Mouse (Mus musculus) forebrain, embryonic 15.5 days (tissue): ENCODE measurements around the gene Lman1l. TPM values are rescaled to one million over a fixed set of nuclear protein-coding genes. Genes with fewer than 3 reads are reported as not detected.

Experiments used
- ATAC-seq: fragments of 200-750 bp; cut with Nextera tagmentation; replicated peaks from 2 replicates; pipeline ENCODE4 v1.8.0; 2017; ENCODE audit warnings: mild to moderate bottlenecking, moderate TSS enrichment, moderate library complexity
- H3K27ac ChIP-seq: fragments of 300-500 bp; sonication (generic); replicated peaks from 2 replicates; pipeline ENCODE4 v1.5.1; 2015; ENCODE audit warnings: mild to moderate bottlenecking, inconsistent platforms
- H3K27me3 ChIP-seq: fragments of 300-500 bp; sonication (generic); 2 replicates; pipeline ENCODE4 v1.6.1; 2015; ENCODE audit warnings: inconsistent platforms
- H3K36me3 ChIP-seq: fragments of 300-500 bp; sonication (generic); 2 replicates; pipeline ENCODE4 v1.6.1; 2015; ENCODE audit warnings: mild to moderate bottlenecking, inconsistent platforms
- H3K4me1 ChIP-seq: fragments of 300-500 bp; sonication (generic); 2 replicates; pipeline ENCODE4 v1.6.1; 2015; ENCODE audit warnings: inconsistent platforms
- H3K4me2 ChIP-seq: fragments of 300-500 bp; sonication (generic); replicated peaks from 2 replicates; pipeline ENCODE4 v1.6.1; 2015; ENCODE audit warnings: mild to moderate bottlenecking, inconsistent platforms
- H3K4me3 ChIP-seq: fragments of 300-500 bp; sonication (generic); 2 replicates; pipeline ENCODE4 v1.5.1; 2015; ENCODE audit warnings: mild to moderate bottlenecking, inconsistent platforms
- H3K9ac ChIP-seq: fragments of 300-500 bp; sonication (generic); replicated peaks from 2 replicates; pipeline ENCODE4 v1.6.1; 2015; ENCODE audit warnings: mild to moderate bottlenecking, inconsistent platforms
- H3K9me3 ChIP-seq: fragments of 300-500 bp; sonication (generic); 2 replicates; pipeline ENCODE4 v1.6.1; 2016; ENCODE audit warnings: inconsistent platforms
- WGBS: fragments of 180-500 bp; shearing (Covaris S2); methylation state at CpG from one replicate; pipeline ENCODE4 v1.1.7; 2015; ENCODE audit warnings: mixed read lengths; 5-methylcytosine and 5-hydroxymethylcytosine counted together
- polyA plus RNA-seq: library from polyadenylated mRNA; unstranded; fragments of >200 nt; fragmentation: Nextera tagmentation; extraction: Ambion mirVana; gene quantifications from 2 replicates; pipeline ENCODE4 v1.2.1, GENCODE M21; 2015

The Lman1l gene
- polyA plus RNA-seq, 1 experiment from 2014 or later, result not detected

DNA sequence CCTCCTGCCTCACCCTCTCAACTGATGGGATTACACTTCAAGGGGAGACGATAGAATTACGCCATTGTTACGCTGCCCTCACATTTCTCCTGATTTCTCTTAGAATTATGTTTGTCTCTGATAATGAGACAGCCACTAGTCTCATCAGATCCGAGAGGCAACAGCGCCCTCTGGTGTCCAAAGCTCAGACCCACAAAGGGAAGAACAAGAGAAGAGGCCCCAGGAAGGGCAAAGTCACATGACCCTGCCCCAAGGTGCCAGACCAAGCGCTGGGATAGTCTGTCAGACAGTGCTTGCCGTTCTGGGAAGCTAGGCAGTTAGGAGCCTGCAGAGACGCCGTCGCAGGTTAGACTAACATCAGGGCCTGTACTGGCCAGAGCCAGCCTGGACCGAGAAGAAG is 35.2 kb upstream of the Lman1l start:
- H3K27me3 ChIP-seq, result no peaks in the 10 kb centered on the region
- ATAC-seq, result peak; percentile 84
- no peaks in the 10 kb centered on the region for H3K36me3 ChIP-seq
- WGBS, result 1% methylated on average over 11 of the region's 11 CpGs
- peak overlapping the region; percentile 48 for H3K9ac ChIP-seq
- H3K9me3 ChIP-seq, result no peaks in the 10 kb centered on the region
- H3K4me1 ChIP-seq, result peaks cover 12% of the 10 kb centered on the region
- peak overlapping the region; percentile 15; the same call in 1 of the 2 replicates for H3K4me3 ChIP-seq
- no peak overlapping the region for H3K27ac ChIP-seq
- peak overlapping the region; percentile 46 for H3K4me2 ChIP-seq

DNA sequence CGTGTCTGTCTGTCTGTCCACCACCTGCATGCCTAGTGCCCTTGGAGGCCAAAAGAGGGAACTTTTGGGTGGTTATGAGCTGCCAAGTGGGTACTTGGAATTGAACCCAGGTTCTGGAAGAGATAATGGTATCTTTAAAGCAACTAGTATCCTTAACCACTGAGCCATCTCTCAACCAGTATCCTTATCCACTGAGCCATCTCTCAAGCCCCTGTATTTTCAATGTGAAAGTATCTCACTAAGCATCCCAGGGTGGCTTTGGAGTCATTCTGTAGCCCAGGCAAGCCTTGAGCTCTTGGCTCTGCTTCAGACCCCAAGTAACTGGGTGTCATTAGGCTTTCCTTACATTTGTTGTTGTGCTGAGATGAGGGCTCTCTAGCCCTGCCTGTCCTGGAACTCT is 34.4 kb upstream of the Lman1l start:
- 93% methylated on average over 1 of the region's 1 CpGs for WGBS
- no peak overlapping the region for H3K4me2 ChIP-seq
- H3K9me3 ChIP-seq, result no peaks in the 10 kb centered on the region
- no peak overlapping the region for H3K4me3 ChIP-seq
- no peaks in the 10 kb centered on the region for H3K36me3 ChIP-seq
- H3K27me3 ChIP-seq, result no peaks in the 10 kb centered on the region
- peaks cover 14% of the 10 kb centered on the region for H3K4me1 ChIP-seq
- no peak overlapping the region for H3K27ac ChIP-seq
- no peak for ATAC-seq
- no peak overlapping the region for H3K9ac ChIP-seq

DNA sequence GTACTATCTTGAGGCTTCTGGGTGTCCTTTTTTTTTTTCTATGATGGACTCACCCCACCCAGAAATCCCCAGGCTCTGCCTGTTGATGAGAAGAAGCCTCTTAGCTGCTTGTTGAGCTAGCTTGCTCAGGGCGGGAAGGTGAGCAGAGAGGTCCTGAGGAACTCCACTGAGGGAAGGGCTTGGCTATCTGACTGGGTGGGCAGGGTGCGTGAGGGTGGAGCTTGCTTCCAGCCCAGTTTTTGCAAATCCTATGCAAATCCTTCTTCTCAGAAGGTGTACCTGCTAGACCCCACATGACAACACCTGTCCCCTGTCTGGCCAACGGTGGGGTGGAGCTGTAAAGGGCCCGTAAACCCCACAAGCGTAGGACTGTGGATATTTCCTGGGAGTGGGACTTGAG is 32.7 kb upstream of the Lman1l start, which contains the start of gene Csk:
Gene Csk, minus strand, starts transcription at position 349 of the 400 bp plus-strand sequence.
- H3K36me3 ChIP-seq, result no peaks in the 10 kb centered on the region
- H3K9me3 ChIP-seq, result no peaks in the 10 kb centered on the region
- H3K4me3 ChIP-seq, result no peak within 1 kb of the TSS
- H3K4me1 ChIP-seq, result peaks cover 14% of the 10 kb centered on the region
- H3K27ac ChIP-seq, result no peak within 1 kb of the TSS
- H3K27me3 ChIP-seq, result no peaks in the 10 kb centered on the region
- 43% methylated on average over 5 of the region's 5 CpGs for WGBS
- no peak for ATAC-seq
- no peak within 1 kb of the TSS for H3K4me2 ChIP-seq
- H3K9ac ChIP-seq, result no peak within 1 kb of the TSS

DNA sequence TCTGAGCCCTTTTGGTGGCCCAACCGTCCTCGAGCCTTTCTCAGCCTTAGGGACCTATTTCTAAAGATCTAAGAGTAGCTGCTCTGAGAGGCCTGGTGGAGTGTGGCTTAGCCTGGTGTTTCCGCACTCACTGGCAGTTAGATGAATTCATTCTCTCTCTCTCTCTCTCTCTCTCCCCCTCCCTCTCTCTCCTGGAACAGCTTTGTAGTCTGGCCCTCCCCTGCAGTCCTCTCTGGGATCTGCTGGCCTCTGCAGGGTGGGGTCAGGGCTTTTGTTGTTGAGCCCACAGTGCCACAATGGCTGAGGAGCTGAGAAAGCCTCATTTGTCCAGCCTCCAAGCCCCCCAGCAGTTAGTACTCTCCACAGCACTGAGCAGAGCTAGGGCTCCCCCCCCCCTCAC is 32.3 kb upstream of the Lman1l start:
- WGBS, result 8% methylated on average over 3 of the region's 3 CpGs

DNA sequence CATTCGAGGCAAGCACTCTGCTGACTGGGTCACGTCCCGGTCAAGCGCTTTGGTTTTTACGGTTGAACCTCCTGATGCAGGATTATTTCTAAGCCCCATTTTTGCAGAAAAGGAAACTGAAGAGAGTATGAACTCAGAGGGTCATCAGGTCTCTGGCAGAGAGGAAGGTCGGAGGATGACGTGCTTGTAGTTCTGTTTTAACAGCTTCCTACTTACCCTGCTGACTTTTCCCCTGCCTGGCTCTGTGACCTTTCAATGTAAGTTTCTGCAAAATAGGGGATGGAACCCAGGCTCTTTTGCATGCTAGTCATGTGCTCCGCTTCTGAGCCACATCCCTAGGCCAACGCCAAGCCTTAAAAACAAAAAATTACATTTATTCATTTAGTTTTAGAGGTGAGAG is 31.8 kb upstream of the Lman1l start:
- Histone ChIP-seq H3K4me3 (no peak overlapping the region), H3K9me3 (no peaks in the 10 kb centered on the region), H3K36me3 (no peaks in the 10 kb centered on the region), H3K27me3 (no peaks in the 10 kb centered on the region), H3K27ac (no peak overlapping the region), H3K4me1 (peaks cover 14% of the 10 kb centered on the region), H3K4me2 (no peak overlapping the region), H3K9ac (no peak overlapping the region)
- 66% methylated on average over 9 of the region's 9 CpGs for WGBS
- ATAC-seq, result no peak

More for the DNA sequence above, 32.3 kb upstream of the Lman1l start:
- no peak for ATAC-seq
- H3K9ac ChIP-seq, result no peak overlapping the region
- no peaks in the 10 kb centered on the region for H3K36me3 ChIP-seq
- no peak overlapping the region for H3K4me3 ChIP-seq
- no peak overlapping the region for H3K27ac ChIP-seq
- no peaks in the 10 kb centered on the region for H3K9me3 ChIP-seq
- no peaks in the 10 kb centered on the region for H3K27me3 ChIP-seq
- no peak overlapping the region for H3K4me2 ChIP-seq
- peaks cover 14% of the 10 kb centered on the region for H3K4me1 ChIP-seq

DNA sequence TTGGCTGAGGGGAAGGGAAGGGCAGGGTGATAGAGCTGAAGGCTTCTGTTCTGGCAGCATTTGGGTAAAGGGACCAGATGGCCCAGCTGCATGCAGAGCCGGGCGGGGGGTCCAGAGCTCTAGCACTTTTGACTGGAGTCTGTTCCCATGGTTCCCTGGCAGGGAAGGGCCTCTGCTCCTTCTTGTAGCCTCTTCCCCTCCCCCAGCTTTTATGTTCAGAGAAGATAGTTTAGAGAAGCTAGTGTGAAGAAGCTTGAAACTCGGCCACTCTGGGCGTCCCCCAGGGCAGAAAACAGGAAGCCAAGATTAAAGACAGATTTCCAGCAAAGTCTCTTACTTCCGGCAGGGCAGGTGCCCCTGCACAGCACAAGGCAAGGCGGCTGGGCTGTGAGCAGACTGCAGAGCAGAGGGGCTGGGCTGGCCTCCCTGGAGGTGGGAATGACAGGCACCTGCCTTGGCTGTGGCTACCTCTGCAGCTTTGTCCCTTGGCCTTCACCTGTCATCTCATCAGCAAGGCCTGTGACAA is 30.3 kb upstream of the Lman1l start:
- Histone ChIP-seq H3K27me3 (no peaks in the 10 kb centered on the region), H3K27ac (no peak overlapping the region), H3K9me3 (no peaks in the 10 kb centered on the region), H3K9ac (no peak overlapping the region), H3K4me2 (no peak overlapping the region), H3K4me1 (peaks cover 11% of the 10 kb centered on the region), H3K4me3 (no peak overlapping the region), H3K36me3 (no peaks in the 10 kb centered on the region)
- WGBS, result 42% methylated on average over 6 of the region's 6 CpGs
- ATAC-seq, result peak; percentile 21; the same call in 1 of the 2 replicates

DNA sequence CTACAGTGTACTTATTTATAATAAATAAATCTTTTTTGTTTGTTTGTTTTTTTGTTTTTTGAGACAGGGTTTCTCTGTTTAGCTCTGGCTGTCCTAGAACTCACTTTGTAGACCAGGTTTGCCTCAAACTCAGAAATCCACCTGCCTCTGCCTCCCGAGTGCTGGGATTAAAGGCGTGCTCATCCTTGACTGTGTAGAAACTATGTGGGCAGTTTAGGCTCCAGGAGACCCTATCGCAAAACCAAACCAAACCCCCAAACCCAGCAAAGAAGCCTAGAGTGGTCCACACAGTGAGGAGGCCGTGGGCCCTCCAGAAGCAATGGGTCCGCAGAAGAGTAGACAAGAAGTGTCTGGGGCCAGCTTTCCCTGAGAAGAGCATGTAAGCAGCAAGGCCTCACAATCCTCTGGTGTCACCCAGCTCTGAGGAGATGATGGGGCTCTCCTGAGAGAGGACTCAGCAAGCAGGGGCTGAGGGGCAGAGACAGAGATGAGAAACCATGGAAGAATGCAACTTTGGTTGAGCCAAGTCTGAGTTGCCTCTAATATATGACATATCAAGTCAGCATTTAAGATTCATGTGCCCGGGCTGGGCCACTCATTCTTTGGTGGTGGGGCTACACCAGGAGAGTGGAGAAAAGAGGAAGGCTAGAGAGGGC is 29.7 kb upstream of the Lman1l start:
- Histone ChIP-seq H3K4me3 (no peak overlapping the region), H3K4me2 (no peak overlapping the region), H3K27me3 (no peaks in the 10 kb centered on the region), H3K9ac (no peak overlapping the region), H3K9me3 (no peaks in the 10 kb centered on the region), H3K27ac (no peak overlapping the region), H3K4me1 (peaks cover 9% of the 10 kb centered on the region), H3K36me3 (no peaks in the 10 kb centered on the region)
- WGBS, result 94% methylated on average over 6 of the region's 6 CpGs
- ATAC-seq, result no peak

DNA sequence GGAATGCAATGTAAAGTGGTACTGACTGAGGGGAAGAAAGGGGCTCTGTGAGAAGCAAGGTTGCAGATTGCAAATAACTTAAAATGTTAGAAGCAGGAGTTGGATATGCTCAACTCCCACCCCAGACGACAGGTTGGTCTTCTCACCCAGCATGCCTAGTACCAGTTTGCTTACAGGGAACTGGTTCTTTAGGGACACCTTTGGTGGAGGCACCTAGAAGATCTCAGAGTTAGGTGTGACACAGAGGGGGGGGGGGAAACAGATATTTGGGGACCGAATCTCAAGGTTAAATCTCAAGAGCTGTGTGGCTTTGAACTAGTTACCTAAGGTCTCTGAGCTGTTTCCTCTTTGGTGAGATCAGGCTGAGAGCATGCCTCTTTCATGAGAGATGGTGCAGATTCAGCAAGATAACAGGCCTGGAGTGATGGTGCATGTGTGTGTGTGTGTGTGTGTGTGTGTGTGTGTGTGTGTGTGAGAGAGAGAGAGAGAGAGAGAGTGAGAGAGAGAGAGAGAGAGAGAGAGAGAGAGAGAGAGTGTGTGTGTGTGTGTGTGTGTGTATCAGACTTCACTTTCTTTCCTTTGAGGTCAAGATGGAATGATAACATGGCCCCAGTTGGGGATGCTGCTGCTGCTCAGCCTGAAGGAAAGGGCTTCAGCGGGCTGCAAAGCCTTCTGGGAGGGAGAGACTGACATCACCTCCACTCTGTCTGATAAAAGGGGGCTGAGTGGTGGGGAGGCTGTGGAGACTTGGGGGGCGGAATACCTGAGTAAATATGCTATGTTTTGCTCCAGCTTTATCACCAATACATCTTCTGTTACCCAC is 26.9 kb upstream of the Lman1l start:
- no peak overlapping the region for H3K4me2 ChIP-seq
- no peaks in the 10 kb centered on the region for H3K27me3 ChIP-seq
- no peaks in the 10 kb centered on the region for H3K36me3 ChIP-seq
- H3K4me1 ChIP-seq, result peaks cover 30% of the 10 kb centered on the region
- no peak overlapping the region for H3K4me3 ChIP-seq
- no peak overlapping the region for H3K27ac ChIP-seq
- ATAC-seq, result no peak
- no peak overlapping the region for H3K9ac ChIP-seq
- no peaks in the 10 kb centered on the region for H3K9me3 ChIP-seq
- 65% methylated on average over 4 of the region's 4 CpGs for WGBS

DNA sequence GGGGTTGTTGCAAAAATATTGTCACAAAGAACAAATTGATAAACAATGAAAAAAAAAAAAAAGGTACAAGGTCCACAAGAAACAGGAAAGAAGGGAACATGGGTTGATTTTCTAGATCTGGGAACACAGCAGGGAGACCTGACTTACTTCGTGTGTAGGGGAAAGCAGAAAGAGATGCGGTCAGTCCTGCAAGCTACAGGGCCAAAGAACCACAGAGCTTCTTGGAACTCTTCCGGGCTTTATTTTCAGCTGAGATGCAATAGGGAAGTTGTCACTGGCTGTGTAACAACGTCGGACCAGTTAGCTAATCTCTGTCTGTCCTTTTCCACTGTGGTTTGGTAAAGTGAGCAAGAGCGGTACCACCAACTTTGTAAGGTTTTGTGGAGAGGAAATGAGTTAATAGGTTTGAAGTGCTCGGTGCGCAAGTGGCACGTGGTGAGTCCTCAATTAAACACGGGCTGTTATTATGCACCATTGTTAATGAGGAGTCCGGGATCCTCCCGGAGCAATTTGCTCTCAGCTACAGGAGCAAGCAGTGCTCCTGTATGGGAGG is 26.1 kb upstream of the Lman1l start:
- no peaks in the 10 kb centered on the region for H3K27me3 ChIP-seq
- no peaks in the 10 kb centered on the region for H3K9me3 ChIP-seq
- no peak overlapping the region for H3K4me2 ChIP-seq
- H3K9ac ChIP-seq, result no peak overlapping the region
- ATAC-seq, result no peak
- WGBS, result 43% methylated on average over 12 of the region's 12 CpGs
- no peak overlapping the region for H3K4me3 ChIP-seq
- H3K27ac ChIP-seq, result no peak overlapping the region
- H3K4me1 ChIP-seq, result peaks cover 38% of the 10 kb centered on the region
- no peaks in the 10 kb centered on the region; the same call in 1 of the 2 replicates for H3K36me3 ChIP-seq

DNA sequence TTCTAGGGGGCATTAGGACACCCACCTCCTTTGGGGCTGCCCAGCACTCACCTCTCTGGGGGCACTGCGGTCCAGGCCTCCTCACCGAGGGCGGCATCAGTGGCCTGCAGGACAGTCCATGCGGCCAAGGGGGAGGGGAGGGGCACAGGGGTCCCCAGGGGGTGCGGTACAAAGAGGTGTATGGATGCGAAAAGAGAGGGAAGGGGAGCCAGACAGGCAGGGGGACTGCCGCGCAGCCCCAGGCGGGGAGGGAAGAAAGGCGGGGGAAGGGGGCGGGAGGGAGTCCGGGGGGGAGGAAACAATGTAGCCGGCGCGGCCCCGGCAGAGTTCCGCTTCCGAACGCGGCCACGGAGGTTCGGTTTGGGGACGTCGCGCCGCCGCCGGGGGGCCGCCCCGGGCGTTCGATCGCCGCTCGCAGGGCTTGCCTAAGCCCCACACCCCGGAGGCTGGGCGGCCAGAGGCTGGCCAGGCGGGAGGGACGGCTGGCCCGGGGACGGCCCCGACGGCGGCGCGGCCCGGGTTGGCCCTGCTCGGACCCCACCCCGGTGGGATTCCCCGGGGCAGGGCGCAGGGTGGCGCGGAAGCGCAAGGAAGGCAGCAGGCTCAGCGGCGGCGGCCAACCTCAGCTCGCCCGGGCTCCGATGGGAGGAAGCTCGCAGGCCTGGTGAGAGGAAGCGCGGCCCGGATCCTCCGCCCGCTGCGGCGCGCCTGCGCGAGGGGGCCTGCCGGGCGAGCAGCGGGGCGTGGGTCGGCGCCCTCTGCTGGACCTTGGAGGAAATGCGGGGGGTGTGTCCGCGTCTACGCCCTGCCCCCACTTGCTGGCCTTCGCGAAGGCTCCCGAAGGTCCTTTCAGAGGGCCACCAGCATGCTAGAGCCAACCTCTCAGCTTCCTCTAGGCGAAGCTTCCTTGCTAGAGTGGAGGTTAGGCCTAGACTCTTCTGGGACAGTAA is 24.6 kb upstream of the Lman1l start:
- no peaks in the 10 kb centered on the region; the same call in 1 of the 2 replicates for H3K36me3 ChIP-seq
- H3K4me3 ChIP-seq, result peak overlapping the region; percentile 92
- no peaks in the 10 kb centered on the region for H3K9me3 ChIP-seq
- peak; percentile 91 for ATAC-seq
- H3K27me3 ChIP-seq, result no peaks in the 10 kb centered on the region
- H3K4me2 ChIP-seq, result peak overlapping the region; percentile 77
- H3K9ac ChIP-seq, result peak overlapping the region; percentile 99
- peak overlapping the region; percentile 97 for H3K27ac ChIP-seq
- WGBS, result under 1% methylated on average over 77 of the region's 85 CpGs
- H3K4me1 ChIP-seq, result peaks cover 46% of the 10 kb centered on the region

DNA sequence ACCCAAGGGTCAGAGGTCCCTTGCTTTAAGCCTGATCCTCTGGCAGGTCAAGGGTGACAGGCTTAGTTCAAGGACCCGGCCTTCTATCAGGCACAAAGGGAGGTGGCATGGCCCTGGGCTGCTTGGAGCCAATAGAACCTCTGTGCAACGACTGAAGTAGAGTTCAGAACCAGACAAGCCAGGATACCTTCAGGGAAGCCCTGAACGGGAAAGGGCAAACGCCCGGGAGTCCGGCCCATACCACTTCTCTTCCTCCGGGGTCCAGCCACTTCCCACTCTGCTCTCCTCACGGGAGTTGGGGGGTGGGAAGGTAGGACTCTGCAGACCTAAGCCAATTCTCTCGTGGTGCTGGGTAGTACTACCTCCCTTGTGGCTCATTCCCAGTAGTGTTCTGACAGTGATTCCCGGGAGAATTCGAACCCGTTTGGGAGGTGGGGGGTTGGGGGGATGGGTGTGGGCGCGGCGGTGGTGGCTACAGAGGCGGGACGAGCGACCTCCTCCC is 23.9 kb upstream of the Lman1l start:
- Histone ChIP-seq H3K9ac (peak overlapping the region; percentile 99), H3K4me3 (peak overlapping the region; percentile 92), H3K4me1 (peaks cover 53% of the 10 kb centered on the region), H3K27ac (peak overlapping the region; percentile 97), H3K9me3 (no peaks in the 10 kb centered on the region), H3K36me3 (no peaks in the 10 kb centered on the region; the same call in 1 of the 2 replicates), H3K27me3 (no peaks in the 10 kb centered on the region), H3K4me2 (peak overlapping the region; percentile 77)
- under 1% methylated on average over 18 of the region's 18 CpGs for WGBS
- peak; percentile 36 for ATAC-seq
